In genomic region chr4:156188162-156188810, GRCm38 (mm10) we compare ENCODE assay signal across 8 mouse cellular contexts. TPM values are rescaled to one million over a fixed set of nuclear protein-coding genes. Genes with fewer than 3 reads are reported as not detected.
DNase-seq lines count a peak whose midpoint lies in the region; ATAC-seq lines count a peak whose summit lies in the region.
"Had no signal": no experiment of that assay in that cellular context is flagged by ENCODE, and none has a peak within 500 bp of the region (broad histone marks: within the 10 kb centered on the region; RNA-seq: fewer than 3 reads in every experiment).

No protein-coding gene starts in this region.

- DNase-seq in liver, embryonic 13.5 days: no peak
- no peak for DNase-seq in embryonic facial prominence, embryonic 14.5 days (ENCODE audit: low spot score)
- DNase-seq in gastrocnemius, postnatal 14 days: no peak
- no peak for DNase-seq in frontal cortex, postnatal 25 days (ENCODE audit: low spot score in 2 of 2)

- H3K27me3 ChIP-seq in liver, embryonic 13.5 days: peaks cover 5% of the 10 kb centered on the region; the same call in 1 of the 2 replicates
- peaks cover 17% of the 10 kb centered on the region for H3K27me3 ChIP-seq in liver, embryonic 12.5 days (replicated peaks)
- no peaks in the 10 kb centered on the region for H3K27me3 ChIP-seq in embryonic facial prominence, embryonic 14.5 days (replicated peaks; ENCODE audit: control insufficient read depth, insufficient read depth, low read length)
- H3K27me3 ChIP-seq in hindbrain, embryonic 16.5 days (replicated peaks; ENCODE audit: control insufficient read depth, insufficient read depth, low read length): no peaks in the 10 kb centered on the region
- no peaks in the 10 kb centered on the region for H3K27me3 ChIP-seq in neural tube, embryonic 14.5 days (ENCODE audit: control insufficient read depth, insufficient read depth, low read length)

- H3K4me3 ChIP-seq in liver, embryonic 13.5 days (replicated peaks): no peak overlapping the region
- no peak overlapping the region for H3K4me3 ChIP-seq in liver, embryonic 12.5 days
- no peak overlapping the region for H3K4me3 ChIP-seq in embryonic facial prominence, embryonic 14.5 days (ENCODE audit: low read depth, low read length)
- no peak overlapping the region for H3K4me3 ChIP-seq in hindbrain, embryonic 16.5 days (ENCODE audit: low read length)
- H3K4me3 ChIP-seq in neural tube, embryonic 14.5 days (ENCODE audit: low read depth, low read length): no peak overlapping the region

- intact Hi-C loops in gastrocnemius, postnatal 14 days (cut with DNase I; ENCODE audit: low total_unique reads): no loop called here

- peaks cover 11% of the 10 kb centered on the region for H3K36me3 ChIP-seq in liver, embryonic 13.5 days
- peaks cover 23% of the 10 kb centered on the region; the same call in 1 of the 2 replicates for H3K36me3 ChIP-seq in liver, embryonic 12.5 days
- peaks cover 49% of the 10 kb centered on the region for H3K36me3 ChIP-seq in embryonic facial prominence, embryonic 14.5 days (ENCODE audit: control insufficient read depth, insufficient read depth, low read length)
- H3K36me3 ChIP-seq in hindbrain, embryonic 16.5 days (ENCODE audit: control insufficient read depth, insufficient read depth, low read length): peaks cover 3% of the 10 kb centered on the region; the same call in 1 of the 2 replicates
- H3K36me3 ChIP-seq in neural tube, embryonic 14.5 days (ENCODE audit: control insufficient read depth, insufficient read depth, low read length): no peaks in the 10 kb centered on the region; the same call in 1 of the 2 replicates

- H3K4me2 ChIP-seq in liver, embryonic 13.5 days: no peak overlapping the region
- no peak overlapping the region; the same call in 1 of the 2 replicates for H3K4me2 ChIP-seq in liver, embryonic 12.5 days
- 0 out of 2 replicates have a peak overlapping the region, but pooled peaks have one; percentile 2 for H3K4me2 ChIP-seq in embryonic facial prominence, embryonic 14.5 days (ENCODE audit: low read depth, low read length)
- H3K4me2 ChIP-seq in hindbrain, embryonic 16.5 days (ENCODE audit: low read length): no peak overlapping the region; the same call in 1 of the 2 replicates
- H3K4me2 ChIP-seq in neural tube, embryonic 14.5 days (ENCODE audit: low read depth, low read length): no peak overlapping the region

- H3K4me1 ChIP-seq in liver, embryonic 13.5 days (replicated peaks): peaks cover 94% of the 10 kb centered on the region
- peaks cover 88% of the 10 kb centered on the region for H3K4me1 ChIP-seq in liver, embryonic 12.5 days
- peaks cover 40% of the 10 kb centered on the region for H3K4me1 ChIP-seq in embryonic facial prominence, embryonic 14.5 days (ENCODE audit: control insufficient read depth, insufficient read depth, low read length)
- H3K4me1 ChIP-seq in hindbrain, embryonic 16.5 days (ENCODE audit: control insufficient read depth, insufficient read depth, low read depth, low read length): peaks cover 69% of the 10 kb centered on the region
- peaks cover 61% of the 10 kb centered on the region for H3K4me1 ChIP-seq in neural tube, embryonic 14.5 days (ENCODE audit: control insufficient read depth, insufficient read depth, low read length)

- ATAC-seq in liver, embryonic 13.5 days (ENCODE audit: low read depth): no peak
- ATAC-seq in liver, embryonic 12.5 days: no peak
- no peak for ATAC-seq in embryonic facial prominence, embryonic 14.5 days (ENCODE audit: low read depth)
- ATAC-seq in hindbrain, embryonic 16.5 days: no peak
- no peak for ATAC-seq in neural tube, embryonic 14.5 days (ENCODE audit: low read depth)

- 63% methylated on average over 5 of the region's 5 CpGs for WGBS in liver, embryonic 13.5 days (ENCODE audit: insufficient replicate concordance)
- 63% methylated on average over 5 of the region's 5 CpGs for WGBS in liver, embryonic 12.5 days (ENCODE audit: insufficient replicate concordance)
- WGBS in embryonic facial prominence, embryonic 14.5 days: 49% methylated on average over 5 of the region's 5 CpGs
- 31% methylated on average over 5 of the region's 5 CpGs for WGBS in hindbrain, embryonic 16.5 days
- 33% methylated on average over 5 of the region's 5 CpGs for WGBS in neural tube, embryonic 14.5 days

- H3K27ac ChIP-seq in liver, embryonic 13.5 days: peak overlapping the region; percentile 40; the same call in 1 of the 2 replicates
- H3K27ac ChIP-seq in liver, embryonic 12.5 days: no peak overlapping the region
- H3K27ac ChIP-seq in embryonic facial prominence, embryonic 14.5 days (replicated peaks; ENCODE audit: low read depth, low read length): peak overlapping the region; percentile 75; the same call in 1 of the 2 replicates
- H3K27ac ChIP-seq in hindbrain, embryonic 16.5 days (ENCODE audit: low read depth, low read length): peak overlapping the region; percentile 51
- peak overlapping the region; percentile 74; the same call in 1 of the 2 replicates for H3K27ac ChIP-seq in neural tube, embryonic 14.5 days (ENCODE audit: low read depth, low read length)
- H3K27ac ChIP-seq: liver, embryonic 14.5 days had no signal

- no peaks in the 10 kb centered on the region for H3K9me3 ChIP-seq in liver, embryonic 13.5 days (replicated peaks)
- no peaks in the 10 kb centered on the region for H3K9me3 ChIP-seq in liver, embryonic 12.5 days (replicated peaks)
- H3K9me3 ChIP-seq in embryonic facial prominence, embryonic 14.5 days (ENCODE audit: control insufficient read depth, low read length): no peaks in the 10 kb centered on the region
- H3K9me3 ChIP-seq in hindbrain, embryonic 16.5 days (ENCODE audit: control insufficient read depth, low read length): no peaks in the 10 kb centered on the region
- no peaks in the 10 kb centered on the region for H3K9me3 ChIP-seq in neural tube, embryonic 14.5 days (ENCODE audit: control insufficient read depth, low read length)

- H3K9ac ChIP-seq in liver, embryonic 13.5 days: no peak overlapping the region
- no peak overlapping the region for H3K9ac ChIP-seq in liver, embryonic 12.5 days
- 0 out of 2 replicates have a peak overlapping the region, but pooled peaks have one; percentile 27 for H3K9ac ChIP-seq in embryonic facial prominence, embryonic 14.5 days (ENCODE audit: low read depth, low read length)
- H3K9ac ChIP-seq in hindbrain, embryonic 16.5 days (ENCODE audit: low read depth, low read length): peak overlapping the region; percentile 3; the same call in 1 of the 2 replicates
- H3K9ac ChIP-seq in neural tube, embryonic 14.5 days (replicated peaks; ENCODE audit: low read depth, low read length): no peak overlapping the region
- H3K9ac ChIP-seq: liver, embryonic 14.5 days had no signal

RNA-seq across cellular contexts. Expression of gene Agrn, which starts 9.0 kb away (rescaled TPM):
- 8.5 and 8.7 TPM in 2 replicates for polyA plus RNA-seq in liver, embryonic 13.5 days (2015; fragmentation: Nextera tagmentation; extraction: Ambion mirVana)
- 16.1 and 17.8 TPM in 2 replicates for polyA plus RNA-seq in liver, embryonic 12.5 days (2016; fragmentation: Nextera tagmentation; extraction: Ambion mirVana)
- 68.4 and 79.1 TPM in 2 replicates for polyA plus RNA-seq in embryonic facial prominence, embryonic 14.5 days (2014; fragmentation: Nextera tagmentation; extraction: Ambion mirVana)
- 94.4 and 118 TPM in 2 replicates for polyA plus RNA-seq in hindbrain, embryonic 16.5 days (2015; fragmentation: Nextera tagmentation; extraction: Ambion mirVana)
- 100 and 136 TPM in 2 replicates for polyA plus RNA-seq in neural tube, embryonic 14.5 days (2014; fragmentation: Nextera tagmentation; extraction: Ambion mirVana)
- total RNA-seq in gastrocnemius, postnatal 14 days (2021): 10 to 100 TPM; 25.3 to 25.5 TPM

RNA-seq across cellular contexts. Expression of gene Isg15, which starts 12.3 kb away (rescaled TPM):
- 5.5 and 5.9 TPM in 2 replicates for polyA plus RNA-seq in liver, embryonic 13.5 days (2015; fragmentation: Nextera tagmentation; extraction: Ambion mirVana)
- 2.6 and 3.2 TPM in 2 replicates for polyA plus RNA-seq in liver, embryonic 12.5 days (2016; fragmentation: Nextera tagmentation; extraction: Ambion mirVana)
- 0.67 and 1.2 TPM in 2 replicates for polyA plus RNA-seq in embryonic facial prominence, embryonic 14.5 days (2014; fragmentation: Nextera tagmentation; extraction: Ambion mirVana)
- 1.4 and 1.8 TPM in 2 replicates for polyA plus RNA-seq in hindbrain, embryonic 16.5 days (2015; fragmentation: Nextera tagmentation; extraction: Ambion mirVana)
- 0.50 and 1.2 TPM in 2 replicates for polyA plus RNA-seq in neural tube, embryonic 14.5 days (2014; fragmentation: Nextera tagmentation; extraction: Ambion mirVana)
- under 1 TPM; 0.42 to 0.57 TPM for total RNA-seq in gastrocnemius, postnatal 14 days (2021)

RNA-seq across cellular contexts. Expression of gene AW011738, which starts 14.8 kb away (rescaled TPM):
- 0.89 and 1.0 TPM in 2 replicates for polyA plus RNA-seq in liver, embryonic 13.5 days (2015; fragmentation: Nextera tagmentation; extraction: Ambion mirVana)
- polyA plus RNA-seq in liver, embryonic 12.5 days (2016; fragmentation: Nextera tagmentation; extraction: Ambion mirVana): 1.3 and 1.4 TPM in 2 replicates
- 0.74 and 0.79 TPM in 2 replicates for polyA plus RNA-seq in embryonic facial prominence, embryonic 14.5 days (2014; fragmentation: Nextera tagmentation; extraction: Ambion mirVana)
- 3.7 and 5.3 TPM in 2 replicates for polyA plus RNA-seq in hindbrain, embryonic 16.5 days (2015; fragmentation: Nextera tagmentation; extraction: Ambion mirVana)
- polyA plus RNA-seq in neural tube, embryonic 14.5 days (2014; fragmentation: Nextera tagmentation; extraction: Ambion mirVana): 1.8 TPM in 2 replicates
- 1 to 10 TPM; 2.9 to 3.3 TPM for total RNA-seq in gastrocnemius, postnatal 14 days (2021)

RNA-seq across cellular contexts. Expression of gene Perm1, which starts 27.4 kb away (rescaled TPM):
- polyA plus RNA-seq in liver, embryonic 13.5 days (2015; fragmentation: Nextera tagmentation; extraction: Ambion mirVana): 0.08 TPM in 1 of 2 replicates, not detected in the other
- polyA plus RNA-seq in liver, embryonic 12.5 days (2016; fragmentation: Nextera tagmentation; extraction: Ambion mirVana): 0.12 TPM in 2 replicates
- 1.5 and 2.2 TPM in 2 replicates for polyA plus RNA-seq in embryonic facial prominence, embryonic 14.5 days (2014; fragmentation: Nextera tagmentation; extraction: Ambion mirVana)
- 2.2 and 2.4 TPM in 2 replicates for polyA plus RNA-seq in hindbrain, embryonic 16.5 days (2015; fragmentation: Nextera tagmentation; extraction: Ambion mirVana)
- polyA plus RNA-seq in neural tube, embryonic 14.5 days (2014; fragmentation: Nextera tagmentation; extraction: Ambion mirVana): 2.2 and 2.9 TPM in 2 replicates
- total RNA-seq in gastrocnemius, postnatal 14 days (2021): 100 to 1,000 TPM in 1 of 2 experiments, 10 to 100 TPM in 1; 73.3 to 103 TPM

RNA-seq across cellular contexts. Expression of gene Plekhn1, which starts 46.4 kb away (rescaled TPM):
- 4.0 and 4.1 TPM in 2 replicates for polyA plus RNA-seq in liver, embryonic 13.5 days (2015; fragmentation: Nextera tagmentation; extraction: Ambion mirVana)
- 7.2 TPM in 2 replicates for polyA plus RNA-seq in liver, embryonic 12.5 days (2016; fragmentation: Nextera tagmentation; extraction: Ambion mirVana)
- polyA plus RNA-seq in embryonic facial prominence, embryonic 14.5 days (2014; fragmentation: Nextera tagmentation; extraction: Ambion mirVana): 23.9 and 25.8 TPM in 2 replicates
- 26.2 and 29.2 TPM in 2 replicates for polyA plus RNA-seq in hindbrain, embryonic 16.5 days (2015; fragmentation: Nextera tagmentation; extraction: Ambion mirVana)
- polyA plus RNA-seq in neural tube, embryonic 14.5 days (2014; fragmentation: Nextera tagmentation; extraction: Ambion mirVana): 30.7 and 31.6 TPM in 2 replicates
- 1 to 10 TPM; 5.1 to 5.5 TPM for total RNA-seq in gastrocnemius, postnatal 14 days (2021)

Comparison
In these comparisons a context has a peak if more than half of its experiments do, and no peak if none do; other contexts are left out.
1. H3K9ac ChIP-seq: peak in embryonic facial prominence, embryonic 14.5 days (single experiment) and hindbrain, embryonic 16.5 days (single experiment); none in liver, embryonic 13.5 days (single experiment), liver, embryonic 12.5 days (single experiment) and neural tube, embryonic 14.5 days (single experiment).